Mouse (Mus musculus) heart, adult 9 months (tissue): ENCODE results near the gene Dusp21.
A peak's percentile ranks its signal among the peaks of the same experiment; 100 is the strongest.

Source experiments
- DNase-seq, 2 experiments: peaks; one replicate each; pipeline ENCODE4 v3.0.0; 2022; ENCODE audit warnings: low spot score in 2 of 2

Gene Dusp21

DNA sequence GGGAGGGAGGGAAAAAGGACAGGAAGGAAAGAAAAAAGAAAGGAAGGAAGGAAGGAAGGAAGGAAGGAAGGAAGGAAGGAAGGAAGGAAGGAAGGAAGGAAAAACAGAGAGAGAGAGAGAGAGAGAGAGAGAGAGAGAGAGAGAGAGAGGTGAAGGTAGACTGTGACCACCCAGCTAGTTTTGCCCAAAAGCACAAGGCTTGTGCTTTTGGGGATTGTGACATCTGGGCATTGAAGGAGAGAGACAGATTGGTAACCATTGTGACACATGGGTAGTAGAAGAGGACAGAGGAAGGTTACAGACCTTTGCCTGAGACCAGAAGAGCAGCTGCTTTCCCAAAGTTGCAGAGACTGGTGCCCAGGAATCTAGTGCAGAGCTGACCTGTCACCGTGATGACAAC is at the start of gene Dusp21:
TSS of gene Dusp21 (plus strand) at position 301 of the 400 bp plus-strand sequence.
- DNase-seq, result no peak

DNA sequence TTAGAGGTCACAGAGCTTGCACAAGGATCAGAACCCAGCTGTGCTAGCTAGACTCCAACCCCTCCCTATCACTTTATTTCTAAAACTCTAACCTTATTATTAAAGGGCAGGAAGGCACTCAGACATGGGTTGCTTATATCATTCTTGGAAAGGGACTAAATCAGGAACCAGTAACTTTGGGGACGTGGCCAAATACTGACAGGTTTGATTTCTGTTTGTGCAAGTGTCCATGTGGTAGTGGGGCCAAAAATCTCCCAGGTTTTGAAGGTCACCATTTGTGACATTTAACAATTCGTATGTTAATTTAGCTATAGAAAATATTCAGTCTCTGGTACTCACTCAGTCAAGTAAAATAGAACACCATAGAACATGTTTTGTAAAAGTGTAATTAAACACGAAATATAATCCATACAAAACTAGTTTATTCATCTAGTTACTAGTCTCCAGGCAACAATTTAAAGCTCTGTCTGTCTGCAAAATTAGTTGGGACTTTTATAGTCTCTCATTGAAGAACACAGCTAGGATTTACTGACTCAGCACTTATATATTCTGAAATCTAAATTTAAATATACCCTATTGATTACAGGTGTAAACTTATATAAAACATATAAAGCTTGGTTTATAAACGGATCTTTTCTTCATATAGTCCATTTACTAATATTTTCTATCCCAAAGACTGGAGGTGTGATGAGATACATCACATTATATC is 15.2 kb downstream of the Dusp21 start:
- DNase-seq, result no peak

DNA sequence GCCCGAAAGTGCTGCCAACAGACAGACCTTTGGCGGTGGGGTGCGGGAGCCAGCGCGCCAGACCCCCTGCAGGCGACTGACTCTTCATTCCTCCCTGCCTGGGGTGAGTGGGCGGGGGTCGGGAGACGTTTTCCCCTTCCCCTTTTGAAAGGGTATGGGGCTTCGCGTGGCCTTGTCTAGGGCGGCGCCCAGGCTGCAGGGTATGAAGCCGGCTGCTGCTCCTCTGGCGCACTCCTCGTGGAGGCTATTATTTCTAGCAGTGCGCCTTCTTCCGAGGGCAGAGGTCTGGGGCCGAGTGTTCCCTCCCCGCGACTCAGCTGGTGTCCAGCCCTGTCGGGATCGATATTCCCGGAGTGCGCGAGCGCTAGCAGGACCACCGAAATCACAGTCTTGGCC is 16.1 kb downstream of the Dusp21 start:
- DNase-seq, result no peak

DNA sequence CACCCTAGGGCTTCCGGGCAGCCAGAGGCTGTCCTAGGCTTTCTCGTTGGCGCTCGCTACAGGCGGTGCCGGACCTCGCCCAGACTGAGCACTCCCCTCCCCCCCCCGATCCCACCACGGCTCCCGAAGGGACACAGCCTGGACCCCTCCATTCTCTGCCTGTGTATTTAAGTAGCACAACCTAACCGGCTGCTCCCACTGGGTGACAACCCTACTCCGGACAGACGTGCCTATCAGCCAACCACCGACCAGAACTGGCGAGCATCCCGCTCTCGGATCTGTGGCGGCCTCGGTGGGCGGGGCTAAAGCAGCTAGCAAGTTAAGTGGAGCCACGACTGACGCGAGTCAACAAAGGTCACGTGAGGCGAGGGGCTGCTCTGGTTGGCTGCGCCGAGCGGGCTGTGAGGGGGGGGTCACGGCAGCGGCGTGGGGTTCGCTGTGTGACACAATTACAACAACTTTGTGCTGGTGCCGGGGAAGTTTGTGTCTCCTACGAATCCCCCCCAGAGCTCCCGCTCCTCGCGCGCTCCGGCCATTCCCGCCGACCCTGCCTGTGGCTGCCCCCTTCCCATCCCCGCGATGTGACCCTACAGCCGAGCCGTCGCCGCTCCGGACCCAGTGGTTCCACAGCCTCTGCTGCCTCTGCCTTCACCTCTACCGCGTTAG is 16.7 kb downstream of the Dusp21 start, which contains the start of gene Kdm6a:
TSS of gene Kdm6a (plus strand) at position 384 of the 666 bp plus-strand sequence.
- DNase-seq, result peak; percentile 98 to 100

DNA sequence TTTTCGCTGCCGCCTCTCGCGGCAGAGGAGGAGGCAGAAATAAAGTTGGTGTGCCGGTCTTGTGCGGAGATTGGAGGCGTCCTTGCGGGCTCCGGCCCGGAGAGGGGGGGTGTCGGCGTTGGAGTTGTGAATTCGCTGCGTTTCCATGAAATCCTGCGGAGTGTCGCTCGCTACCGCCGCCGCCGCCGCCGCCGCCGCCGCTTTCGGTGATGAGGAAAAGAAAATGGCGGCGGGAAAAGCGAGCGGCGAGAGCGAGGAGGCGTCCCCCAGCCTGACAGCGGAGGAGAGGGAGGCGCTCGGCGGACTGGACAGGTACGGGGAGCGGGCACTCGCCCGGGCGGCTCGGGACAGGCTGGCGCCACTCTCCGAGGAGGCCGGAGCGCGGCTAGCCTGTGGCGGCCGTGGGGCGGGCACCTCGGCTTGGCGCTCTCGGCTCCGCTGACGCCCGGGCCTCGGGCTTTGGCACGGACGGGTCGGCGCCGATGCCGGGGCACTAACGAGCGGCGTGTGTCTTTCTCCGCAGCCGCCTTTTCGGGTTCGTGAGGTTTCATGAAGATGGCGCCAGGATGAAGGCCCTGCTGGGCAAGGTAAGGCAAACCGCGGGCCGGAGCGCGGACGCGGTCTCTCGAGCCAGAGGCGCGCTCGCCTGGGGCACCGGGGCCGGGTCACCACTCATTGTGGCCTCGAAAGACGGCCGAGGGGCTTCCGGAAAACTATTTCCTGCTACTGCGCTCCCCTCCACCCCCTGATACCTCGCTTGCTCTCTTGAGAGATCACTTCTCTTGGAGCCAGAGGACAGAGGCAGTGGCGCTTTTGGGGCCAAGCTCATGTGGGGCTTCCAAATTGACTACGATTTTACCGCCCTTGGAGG is 17.4 kb downstream of the Dusp21 start:
- DNase-seq, result peak in 1 of 2 experiments; percentile 19

DNA sequence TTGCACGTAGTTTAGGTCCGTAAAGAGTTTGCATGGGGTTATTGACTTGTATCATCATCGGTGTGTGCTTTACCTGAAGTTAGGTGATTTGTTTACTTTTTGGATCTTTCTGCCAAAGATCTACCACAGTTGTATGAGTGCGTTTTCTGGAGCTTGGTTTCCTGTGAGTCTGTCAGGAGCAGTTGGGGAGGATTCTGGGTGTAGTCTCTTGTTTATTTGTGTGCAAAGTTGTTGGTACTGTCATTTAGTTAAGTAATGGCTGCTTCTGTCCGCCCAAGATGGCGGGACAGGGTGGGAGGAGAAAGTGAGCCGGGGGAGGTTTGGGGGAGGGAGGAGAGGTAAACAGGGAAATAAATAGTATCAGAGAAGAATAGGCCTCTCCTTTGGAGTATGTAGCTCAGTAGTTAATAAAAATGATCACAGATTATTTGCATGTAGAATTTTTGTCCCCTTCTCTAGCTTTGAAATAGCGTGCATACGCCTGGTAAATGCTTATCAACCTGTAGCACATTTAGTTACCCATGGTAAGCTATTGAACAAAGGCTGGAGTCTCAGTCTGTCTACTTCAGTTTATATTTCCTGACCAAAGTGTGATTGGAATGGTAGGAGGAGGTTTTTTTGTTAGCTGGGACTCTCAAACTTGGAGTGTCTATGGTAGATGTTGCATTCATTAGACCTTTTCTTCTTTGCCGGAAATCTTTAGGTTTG is 18.4 kb downstream of the Dusp21 start:
- peak; percentile 4 to 42 for DNase-seq

DNA sequence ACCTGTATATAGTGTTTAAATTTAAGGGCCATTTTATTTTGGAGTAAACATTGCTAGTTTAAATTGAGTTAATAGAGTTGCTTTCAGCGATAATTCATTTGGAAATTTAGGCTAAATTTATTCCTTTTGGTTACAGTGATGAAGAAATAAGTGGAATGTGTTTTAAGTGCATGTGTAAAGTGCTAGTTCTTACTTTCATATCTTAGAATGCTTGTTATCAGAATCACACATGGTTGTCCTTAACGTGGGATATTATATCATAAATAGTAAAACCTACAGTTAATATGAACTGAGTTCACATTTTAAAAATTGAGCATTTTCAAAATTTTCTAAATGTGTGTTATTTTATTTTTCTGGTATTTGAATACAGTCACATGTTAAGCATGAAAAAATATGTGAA is 19.5 kb downstream of the Dusp21 start:
- no peak for DNase-seq

DNA sequence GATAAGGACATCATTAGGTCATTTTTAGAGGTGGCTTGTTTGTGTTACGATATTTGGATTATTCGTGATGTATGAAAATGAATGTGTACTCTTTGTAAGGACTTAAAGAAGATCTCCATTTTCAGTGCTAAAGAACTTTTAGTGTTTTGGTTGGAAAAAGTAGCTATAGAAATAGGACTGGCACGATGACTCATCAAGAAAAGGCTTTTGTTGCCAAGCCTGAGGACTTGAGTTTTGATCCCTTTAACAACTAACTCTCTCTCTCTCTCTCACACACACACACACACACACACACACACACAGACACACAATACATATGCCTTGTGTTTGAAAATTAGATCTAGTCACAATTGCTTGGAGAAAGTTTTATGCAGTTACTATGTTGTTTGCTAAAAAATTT is 21.3 kb downstream of the Dusp21 start:
- DNase-seq, result no peak

DNA sequence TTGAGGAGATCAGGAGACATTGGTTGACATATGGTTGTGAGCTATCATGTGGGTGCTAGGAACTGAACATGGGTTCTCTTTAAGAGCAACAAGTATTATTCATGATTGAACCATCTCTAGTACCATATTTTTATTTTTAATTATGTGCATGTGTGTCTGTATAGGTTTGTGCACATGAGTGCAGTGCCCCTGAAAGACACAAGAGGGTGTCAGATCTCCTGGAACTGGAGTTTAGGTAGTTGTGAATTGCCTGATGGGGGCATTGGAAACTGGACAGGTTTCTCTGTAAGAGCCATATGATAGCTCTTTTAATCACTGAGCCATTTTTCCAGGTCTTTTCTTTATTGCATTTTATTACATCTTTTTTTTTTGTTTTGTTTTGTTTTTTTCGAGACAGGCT is 23.3 kb downstream of the Dusp21 start:
- no peak for DNase-seq

DNA sequence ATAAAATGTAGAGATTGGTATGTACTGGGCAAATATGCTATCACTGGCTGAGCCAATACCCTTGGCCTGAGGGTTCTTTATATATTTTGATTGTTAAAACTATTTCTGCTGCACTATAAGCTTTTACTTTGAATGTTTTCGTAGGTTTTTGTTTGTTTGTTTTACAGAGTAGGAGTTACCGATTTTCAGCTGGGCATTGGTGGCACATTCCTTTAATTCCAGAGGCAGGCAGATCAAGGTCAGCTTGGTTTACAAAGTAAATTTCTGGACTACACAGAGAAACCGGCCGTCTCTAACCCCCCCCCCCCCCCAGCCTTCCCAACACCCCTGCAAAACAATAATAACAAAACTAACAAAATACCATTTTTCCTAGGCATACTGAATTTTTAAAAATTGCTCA is 29.2 kb downstream of the Dusp21 start:
- DNase-seq, result no peak

DNA sequence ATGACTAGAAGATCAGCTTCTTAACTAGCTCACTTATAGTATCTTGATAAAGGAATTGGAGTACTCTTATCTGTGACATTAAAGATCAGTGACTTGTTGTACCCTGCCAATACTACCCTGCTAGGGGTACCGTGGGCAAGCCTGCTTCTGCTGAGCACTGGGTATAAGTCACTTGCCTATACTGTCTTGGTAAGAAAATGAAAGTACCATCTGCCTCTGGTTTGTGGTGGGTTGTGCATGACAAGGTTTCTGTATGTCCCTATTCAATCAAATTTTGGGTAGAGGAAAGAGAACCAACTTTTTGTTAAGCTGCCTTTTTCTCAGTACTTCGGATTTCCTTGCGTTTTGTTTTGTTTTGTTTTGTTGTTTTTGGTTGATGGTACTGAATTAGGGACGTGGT is 32.1 kb downstream of the Dusp21 start:
- DNase-seq, result no peak

DNA sequence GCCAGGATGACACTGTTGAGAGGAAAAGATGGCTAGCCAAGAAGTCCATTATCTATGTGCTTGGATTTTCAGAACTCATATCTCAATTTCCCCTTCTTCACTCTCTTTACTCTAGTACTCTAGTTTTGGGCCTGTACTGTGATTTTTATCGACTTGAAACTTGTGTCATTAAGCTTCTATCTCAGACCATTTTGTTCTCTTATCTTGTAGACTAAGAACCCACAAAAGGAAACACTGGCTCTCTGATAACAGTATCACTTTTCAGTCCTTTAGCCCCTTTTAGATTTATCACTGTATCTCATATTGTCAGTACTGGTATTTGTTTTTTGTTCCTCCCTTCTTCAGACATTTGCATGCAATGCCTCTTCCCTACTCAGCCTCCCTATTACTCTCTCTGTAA is 33.8 kb downstream of the Dusp21 start:
- DNase-seq, result no peak

DNA sequence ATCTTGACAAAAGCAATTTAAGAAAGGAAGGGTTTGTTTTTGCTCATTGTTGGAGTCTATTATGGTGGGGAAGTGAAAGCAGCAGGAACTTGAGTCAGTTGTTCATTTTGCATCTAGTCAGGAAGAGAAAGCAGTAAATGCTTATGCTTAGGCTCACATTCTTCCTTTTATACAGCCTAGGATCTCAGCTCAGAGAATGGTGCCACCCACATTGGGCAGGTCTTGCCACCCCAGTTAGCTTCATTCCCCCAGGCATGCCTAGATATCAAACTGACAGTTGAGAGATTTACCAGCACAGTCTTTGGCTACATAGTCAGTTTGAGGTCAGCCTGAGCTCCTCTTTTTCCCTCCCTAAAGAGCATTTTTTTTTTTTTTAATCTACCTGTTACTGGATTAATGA is 41.5 kb downstream of the Dusp21 start:
- peak; percentile 2 to 12 for DNase-seq

DNA sequence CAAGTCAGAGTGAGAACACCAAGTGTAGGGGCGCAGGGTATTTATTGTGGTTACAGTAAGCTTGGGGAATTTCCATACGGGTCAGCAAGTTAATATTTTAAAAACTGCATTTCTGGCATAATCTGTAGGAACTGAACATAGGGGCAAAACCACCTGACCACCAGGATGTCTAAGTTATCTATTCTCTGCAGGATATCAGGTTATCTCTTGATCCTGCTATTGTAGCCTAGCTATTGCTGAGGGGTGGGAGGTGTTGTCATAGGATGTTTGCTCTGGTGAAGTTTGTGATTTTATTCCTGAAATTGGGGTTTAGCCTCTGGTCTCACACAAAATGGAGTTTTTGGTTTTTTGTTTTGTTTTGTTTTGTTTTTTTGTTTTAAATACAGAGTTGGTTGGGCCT is 42.6 kb downstream of the Dusp21 start:
- no peak for DNase-seq
